Mouse (Mus musculus): Measurements from ENCODE around the gene Gpha2. TPM values are rescaled to one million over a fixed set of nuclear protein-coding genes. Genes with fewer than 3 reads are reported as not detected.

The Gpha2 gene
- total RNA-seq, 1 experiment: 3.9 TPM

DNA sequence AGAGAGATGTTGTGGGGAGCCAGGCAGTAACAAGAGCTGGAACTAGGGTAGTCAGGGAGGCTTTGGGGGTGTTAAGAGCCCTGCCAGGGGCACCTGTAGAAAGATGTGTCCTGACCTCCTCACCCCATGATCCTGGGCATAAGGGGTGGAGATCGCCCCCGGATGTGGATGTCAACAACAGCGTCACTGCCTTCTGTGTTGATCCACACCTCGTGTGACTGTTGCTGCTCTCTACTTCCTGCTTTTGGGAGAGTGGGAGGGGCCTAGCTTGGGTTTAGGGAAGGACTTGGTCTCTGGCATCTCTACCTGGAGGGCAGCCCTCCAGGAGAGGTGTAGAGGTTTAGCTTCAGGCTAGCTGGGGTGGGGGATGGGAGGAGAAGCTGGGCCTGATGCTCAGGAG lies 16.1 kb downstream of the Gpha2 start:
- peak; percentile 77 for DNase-seq (ENCODE audit: low read depth, low spot score)
- Histone ChIP-seq H3K4me3 (ENCODE audit: insufficient read depth in 1 of 2, low read depth in 1 of 2, low read length in 2 of 2, poor library complexity in 1 of 2, severe bottlenecking in 1 of 2) (peak overlapping the region; percentile 93 to 96), H3K9ac (ENCODE audit: insufficient read depth, low read depth, low read length, poor library complexity, severe bottlenecking) (peak overlapping the region; percentile 93), H3K9me3 (ENCODE audit: control insufficient read depth, insufficient read depth, low read depth, low read length) (no peaks in the 10 kb centered on the region), H3K4me1 (ENCODE audit: control insufficient read depth in 2 of 2, insufficient read depth in 2 of 2, low read length in 2 of 2, poor library complexity in 1 of 2) (peaks cover 7 to 20% of the 10 kb centered on the region in 2 experiments; a peak in 3 of 4 replicates), H3K36me3 (ENCODE audit: control insufficient read depth, insufficient read depth, low read length, poor library complexity, severe bottlenecking) (peaks cover 25% of the 10 kb centered on the region), H3K27ac (ENCODE audit: insufficient read depth, low read depth, low read length, poor library complexity, severe bottlenecking) (peak overlapping the region; percentile 73)
- TF ChIP-seq ZC3H11A (IDR thresholded peaks at IDR 0.05; ENCODE audit: borderline replicate concordance, low read depth, low read length) (no peak), CHD2 (IDR thresholded peaks at IDR 0.05; ENCODE audit: low read depth, low read length) (no peak), MAFK (IDR thresholded peaks at IDR 0.05; ENCODE audit: insufficient read depth, low read depth, low read length) (no peak)
- in situ Hi-C loops (cut with MboI; ENCODE audit: low sequenced_read_pairs in 2 of 2, unreplicated experiment in 2 of 2): no loop called here

- H3K27ac ChIP-seq (ENCODE audit: insufficient read depth, low read depth, low read length, poor library complexity, severe bottlenecking): no peak overlapping the region
- no peak for TF ChIP-seq MAFK (IDR thresholded peaks at IDR 0.05; ENCODE audit: insufficient read depth, low read depth, low read length)
- H3K4me1 ChIP-seq (ENCODE audit: control insufficient read depth in 2 of 2, insufficient read depth in 2 of 2, low read length in 2 of 2, poor library complexity in 1 of 2): peaks cover 7 to 22% of the 10 kb centered on the region in 2 experiments; a peak in 3 of 4 replicates
- in situ Hi-C loops (cut with MboI; ENCODE audit: low sequenced_read_pairs in 2 of 2, unreplicated experiment in 2 of 2): no loop called here
- no peak overlapping the region; the same call in 1 of the 2 replicates for H3K9ac ChIP-seq (ENCODE audit: insufficient read depth, low read depth, low read length, poor library complexity, severe bottlenecking)
- DNase-seq (ENCODE audit: low read depth, low spot score): no peak
- H3K36me3 ChIP-seq (ENCODE audit: control insufficient read depth, insufficient read depth, low read length, poor library complexity, severe bottlenecking): peaks cover 33% of the 10 kb centered on the region
- H3K4me3 ChIP-seq (ENCODE audit: insufficient read depth in 1 of 2, low read depth in 1 of 2, low read length in 2 of 2, poor library complexity in 1 of 2, severe bottlenecking in 1 of 2): no peak overlapping the region
- H3K9me3 ChIP-seq (ENCODE audit: control insufficient read depth, insufficient read depth, low read depth, low read length): no peaks in the 10 kb centered on the region
These were observed 17.0 kb downstream of the Gpha2 start for GRCm38 (mm10) chr19:6243226-6243625.

DNA sequence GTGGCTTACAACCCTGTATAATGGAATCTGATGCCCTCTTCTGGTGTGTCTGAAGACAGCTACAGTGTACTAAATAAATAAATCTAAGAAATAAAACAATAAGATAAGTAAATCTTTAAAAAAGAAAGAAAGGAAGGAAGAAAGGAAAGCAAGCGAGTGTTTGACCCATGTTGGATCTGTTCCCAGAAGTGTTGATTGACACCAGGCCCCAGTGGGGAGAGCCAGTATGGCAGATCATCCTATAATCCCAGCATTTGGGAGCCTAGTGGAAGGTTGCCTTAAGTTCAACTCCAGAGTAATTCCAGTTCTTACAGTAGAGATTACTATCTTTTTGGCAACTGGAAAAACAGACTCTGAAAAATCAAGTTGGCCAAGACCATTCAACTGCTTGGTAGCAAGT lies 19.6 kb downstream of the Gpha2 start:
- Histone ChIP-seq H3K4me3 (ENCODE audit: insufficient read depth in 1 of 2, low read depth in 1 of 2, low read length in 2 of 2, poor library complexity in 1 of 2, severe bottlenecking in 1 of 2) (no peak overlapping the region), H3K9me3 (ENCODE audit: control insufficient read depth, insufficient read depth, low read depth, low read length) (no peaks in the 10 kb centered on the region), H3K27ac (ENCODE audit: insufficient read depth, low read depth, low read length, poor library complexity, severe bottlenecking) (no peak overlapping the region), H3K36me3 (ENCODE audit: control insufficient read depth, insufficient read depth, low read length, poor library complexity, severe bottlenecking) (peaks cover 50% of the 10 kb centered on the region), H3K9ac (ENCODE audit: insufficient read depth, low read depth, low read length, poor library complexity, severe bottlenecking) (no peak overlapping the region), H3K4me1 (ENCODE audit: control insufficient read depth in 2 of 2, insufficient read depth in 2 of 2, low read length in 2 of 2, poor library complexity in 1 of 2) (peaks cover 0 to 8% of the 10 kb centered on the region in 2 experiments; a peak in 3 of 4 replicates)
- TF ChIP-seq HCFC1 (IDR thresholded peaks at IDR 0.05; ENCODE audit: borderline replicate concordance, insufficient read depth, low read length): no peak
- TF ChIP-seq ZC3H11A (IDR thresholded peaks at IDR 0.05; ENCODE audit: borderline replicate concordance, low read depth, low read length): no peak
- TF ChIP-seq ZNF384 (IDR thresholded peaks at IDR 0.05; ENCODE audit: low read depth, low read length): no peak
- TF ChIP-seq MAFK (IDR thresholded peaks at IDR 0.05; ENCODE audit: insufficient read depth, low read depth, low read length): no peak
- no peak for TF ChIP-seq CHD2 (IDR thresholded peaks at IDR 0.05; ENCODE audit: low read depth, low read length)
- DNase-seq (ENCODE audit: low read depth, low spot score): no peak
- in situ Hi-C loops (cut with MboI; ENCODE audit: low sequenced_read_pairs in 2 of 2, unreplicated experiment in 2 of 2): no loop called here

GRCm38 (mm10) chr19:6247526-6248300 lies 21.5 kb downstream of the Gpha2 start:
- Histone ChIP-seq H3K36me3 (ENCODE audit: control insufficient read depth, insufficient read depth, low read length, poor library complexity, severe bottlenecking) (peaks cover 65% of the 10 kb centered on the region), H3K4me3 (ENCODE audit: insufficient read depth in 1 of 2, low read depth in 1 of 2, low read length in 2 of 2, poor library complexity in 1 of 2, severe bottlenecking in 1 of 2) (peak overlapping the region in 1 of 2 experiments; percentile 19; a peak in 1 of 4 replicates), H3K27ac (ENCODE audit: insufficient read depth, low read depth, low read length, poor library complexity, severe bottlenecking) (no peak overlapping the region), H3K4me1 (ENCODE audit: control insufficient read depth in 2 of 2, insufficient read depth in 2 of 2, low read length in 2 of 2, poor library complexity in 1 of 2) (peaks cover 0 to 6% of the 10 kb centered on the region in 2 experiments; a peak in 3 of 4 replicates), H3K9me3 (ENCODE audit: control insufficient read depth, insufficient read depth, low read depth, low read length) (no peaks in the 10 kb centered on the region), H3K9ac (ENCODE audit: insufficient read depth, low read depth, low read length, poor library complexity, severe bottlenecking) (no peak overlapping the region)
- in situ Hi-C loops (cut with MboI; ENCODE audit: low sequenced_read_pairs in 2 of 2, unreplicated experiment in 2 of 2): no loop called here
- no peak for DNase-seq (ENCODE audit: low read depth, low spot score)
- no peak for TF ChIP-seq MAFK (IDR thresholded peaks at IDR 0.05; ENCODE audit: insufficient read depth, low read depth, low read length)
- no peak for TF ChIP-seq CHD2 (IDR thresholded peaks at IDR 0.05; ENCODE audit: low read depth, low read length)
- TF ChIP-seq ZC3H11A (IDR thresholded peaks at IDR 0.05; ENCODE audit: borderline replicate concordance, low read depth, low read length): no peak
- TF ChIP-seq HCFC1 (IDR thresholded peaks at IDR 0.05; ENCODE audit: borderline replicate concordance, insufficient read depth, low read length): no peak
- no peak for TF ChIP-seq ZNF384 (IDR thresholded peaks at IDR 0.05; ENCODE audit: low read depth, low read length)

- H3K27ac ChIP-seq (ENCODE audit: insufficient read depth, low read depth, low read length, poor library complexity, severe bottlenecking): no peak overlapping the region
- in situ Hi-C loops (cut with MboI; ENCODE audit: low sequenced_read_pairs in 2 of 2, unreplicated experiment in 2 of 2): no loop called here
- no peak for DNase-seq (ENCODE audit: low read depth, low spot score)
- no peak overlapping the region for H3K4me3 ChIP-seq (ENCODE audit: insufficient read depth in 1 of 2, low read depth in 1 of 2, low read length in 2 of 2, poor library complexity in 1 of 2, severe bottlenecking in 1 of 2)
- no peaks in the 10 kb centered on the region for H3K4me1 ChIP-seq (ENCODE audit: control insufficient read depth in 2 of 2, insufficient read depth in 2 of 2, low read length in 2 of 2, poor library complexity in 1 of 2)
- no peaks in the 10 kb centered on the region for H3K9me3 ChIP-seq (ENCODE audit: control insufficient read depth, insufficient read depth, low read depth, low read length)
- no peak overlapping the region for H3K9ac ChIP-seq (ENCODE audit: insufficient read depth, low read depth, low read length, poor library complexity, severe bottlenecking)
- peaks cover 86% of the 10 kb centered on the region for H3K36me3 ChIP-seq (ENCODE audit: control insufficient read depth, insufficient read depth, low read length, poor library complexity, severe bottlenecking)
- TF ChIP-seq MAFK (IDR thresholded peaks at IDR 0.05; ENCODE audit: insufficient read depth, low read depth, low read length) (no peak), ZNF384 (IDR thresholded peaks at IDR 0.05; ENCODE audit: low read depth, low read length) (no peak), CHD2 (IDR thresholded peaks at IDR 0.05; ENCODE audit: low read depth, low read length) (no peak), HCFC1 (IDR thresholded peaks at IDR 0.05; ENCODE audit: borderline replicate concordance, insufficient read depth, low read length) (no peak), ZC3H11A (IDR thresholded peaks at IDR 0.05; ENCODE audit: borderline replicate concordance, low read depth, low read length) (no peak)
These were observed 26.8 kb downstream of the Gpha2 start for GRCm38 (mm10) chr19:6253021-6253420.
